Mouse (Mus musculus): ENCODE measurements around the gene Cct3.
A peak's percentile ranks its signal among the peaks of the same experiment; 100 is the strongest.
"Not testable (repeated sequence)": the region's sequence is repeated elsewhere in the genome, so short reads cannot be mapped to it uniquely, and the experiment has no call there.

The Cct3 gene

GRCm38 (mm10) chr3:88296561-88297318 lies at the start of gene Cct3, which contains the start of gene Tsacc:
Gene Cct3, plus strand, starts transcription at chr3:88297116.
Gene Tsacc, minus strand, starts transcription at chr3:88296999.
- DNase-seq (ENCODE audit: low spot score in 2 of 2), result peak; percentile 96 to 97

GRCm38 (mm10) chr3:88247666-88248065 lies 49.2 kb upstream of the Cct3 start:
- no peak for DNase-seq (ENCODE audit: low spot score in 2 of 2)

- DNase-seq (ENCODE audit: low spot score in 2 of 2), result no peak
Measured at GRCm38 (mm10) chr3:88248406-88248805, 48.5 kb upstream of the Cct3 start.

GRCm38 (mm10) chr3:88252739-88253138 lies 44.2 kb upstream of the Cct3 start:
- DNase-seq (ENCODE audit: low spot score in 2 of 2), result no peak

GRCm38 (mm10) chr3:88254268-88254926 lies 42.5 kb upstream of the Cct3 start, which contains the start of gene Rhbg:
Gene Rhbg, minus strand, starts transcription at chr3:88254709.
- DNase-seq (ENCODE audit: low spot score in 2 of 2), result peak in 1 of 2 experiments; percentile 32

- no peak for DNase-seq (ENCODE audit: low spot score in 2 of 2)
Measured at GRCm38 (mm10) chr3:88255950-88256349, 41.0 kb upstream of the Cct3 start.

GRCm38 (mm10) chr3:88256382-88256781 lies 40.5 kb upstream of the Cct3 start:
- no peak for DNase-seq (ENCODE audit: low spot score in 2 of 2)

GRCm38 (mm10) chr3:88262346-88262745 lies 34.6 kb upstream of the Cct3 start:
- no peak for DNase-seq (ENCODE audit: low spot score in 2 of 2)

- not testable (repeated sequence) for DNase-seq (ENCODE audit: low spot score in 2 of 2)
Measured at GRCm38 (mm10) chr3:88268014-88268413, 28.9 kb upstream of the Cct3 start.

- DNase-seq (ENCODE audit: low spot score in 2 of 2), result no peak
Measured at GRCm38 (mm10) chr3:88268991-88269390, 27.9 kb upstream of the Cct3 start.

GRCm38 (mm10) chr3:88271298-88271697 lies 25.6 kb upstream of the Cct3 start:
- DNase-seq (ENCODE audit: low spot score in 2 of 2), result not testable (repeated sequence)

GRCm38 (mm10) chr3:88271859-88272258 lies 25.1 kb upstream of the Cct3 start:
- DNase-seq (ENCODE audit: low spot score in 2 of 2), result no peak

- no peak for DNase-seq (ENCODE audit: low spot score in 2 of 2)
Measured at GRCm38 (mm10) chr3:88274002-88274401, 22.9 kb upstream of the Cct3 start.

GRCm38 (mm10) chr3:88276121-88276520 lies 20.8 kb upstream of the Cct3 start:
- no peak for DNase-seq (ENCODE audit: low spot score in 2 of 2)

GRCm38 (mm10) chr3:88276529-88277143 lies 20.3 kb upstream of the Cct3 start:
- DNase-seq (ENCODE audit: low spot score in 2 of 2), result no peak

- no peak for DNase-seq (ENCODE audit: low spot score in 2 of 2)
Measured at GRCm38 (mm10) chr3:88280035-88280434, 16.9 kb upstream of the Cct3 start.

GRCm38 (mm10) chr3:88281141-88281916 lies 15.6 kb upstream of the Cct3 start:
- not testable (repeated sequence) for DNase-seq (ENCODE audit: low spot score in 2 of 2)

- DNase-seq (ENCODE audit: low spot score in 2 of 2), result not testable (repeated sequence)
Measured at GRCm38 (mm10) chr3:88284815-88285564, 11.9 kb upstream of the Cct3 start.

- not testable (repeated sequence) for DNase-seq (ENCODE audit: low spot score in 2 of 2)
Measured at GRCm38 (mm10) chr3:88285565-88285895, 11.4 kb upstream of the Cct3 start.

- no peak for DNase-seq (ENCODE audit: low spot score in 2 of 2)
Measured at GRCm38 (mm10) chr3:88287110-88287509, 9.8 kb upstream of the Cct3 start, which contains the start of gene Gm38392. Gene Gm38392, minus strand, starts transcription at chr3:88287210.

- not testable (repeated sequence) for DNase-seq (ENCODE audit: low spot score in 2 of 2)
Measured at GRCm38 (mm10) chr3:88288133-88288713, 8.7 kb upstream of the Cct3 start.

Measured in natural killer cell, adult 2 months (primary cell).